Mouse (Mus musculus) granulocyte monocyte progenitor cell, adult 5-6 weeks (primary cell): ENCODE measurements around the gene Svs6. TPM values are rescaled to one million over a fixed set of nuclear protein-coding genes. Genes with fewer than 3 reads are reported as not detected.
"Not testable (repeated sequence)": the region's sequence is repeated elsewhere in the genome, so short reads cannot be mapped to it uniquely, and the experiment has no call there.

Source experiments
- ATAC-seq: replicated peaks from 2 replicates; pipeline ENCODE4 v1.8.0; 2016; ENCODE audit warnings: mild to moderate bottlenecking, moderate TSS enrichment, inconsistent platforms; ENCODE audit not compliant: poor library complexity, severe bottlenecking
- total RNA-seq, 2 experiments: library from RNA; stranded (forward) in 1 of 2; stranded (reverse) in 1 of 2; fragments of 200-712, 200-1000 nt in 1 of 2; fragments of >200 nt in 1 of 2; fragmentation: Nextera tagmentation in 1 of 2; gene quantifications; 2 replicates each; pipeline ENCODE4 v1.2.3; 2014 to 2017

Gene Svs6
- total RNA-seq (2014; fragmentation: Nextera tagmentation), result not detected in 2 replicates
- not detected in 2 replicates for total RNA-seq (2017)

- ATAC-seq, result not testable (repeated sequence)
Measured at GRCm38 (mm10) chr2:164316451-164316850, at the start of gene Svs6. TSS of gene Svs6 (plus strand) at chr2:164316751.

GRCm38 (mm10) chr2:164278359-164278758 lies 38.2 kb upstream of the Svs6 start, which contains the start of gene Svs4:
TSS of gene Svs4 (minus strand) at chr2:164278459.
- no peak for ATAC-seq

DNA sequence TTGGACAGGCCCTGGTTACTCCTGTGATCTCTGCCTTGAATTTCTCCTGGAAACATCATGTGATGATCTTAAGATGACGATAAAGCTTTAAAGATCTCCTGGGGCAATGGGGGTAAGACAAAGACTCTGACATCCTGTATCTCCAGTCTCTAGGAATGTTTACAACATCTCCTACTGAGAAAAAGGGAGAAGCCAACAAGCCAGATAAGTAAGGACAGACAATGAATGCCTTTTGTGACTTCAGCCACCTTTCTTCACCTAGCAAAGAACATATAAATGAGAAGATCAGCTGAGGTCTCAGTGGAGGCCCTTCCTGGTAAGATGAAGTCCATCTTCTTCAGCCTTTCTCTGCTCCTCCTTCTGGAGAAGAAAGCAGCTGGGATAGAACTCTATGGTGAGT lies 27.6 kb upstream of the Svs6 start, which contains the start of gene Svs3a:
TSS of gene Svs3a (plus strand) at position 301 of the 400 bp plus-strand sequence.
- not testable (repeated sequence) for ATAC-seq

GRCm38 (mm10) chr2:164312599-164312998 lies 4.0 kb upstream of the Svs6 start:
- no peak for ATAC-seq

GRCm38 (mm10) chr2:164315460-164315859 lies 1.1 kb upstream of the Svs6 start:
- ATAC-seq, result not testable (repeated sequence)

- ATAC-seq, result no peak
Measured at GRCm38 (mm10) chr2:164320983-164321382, 4.4 kb downstream of the Svs6 start.

DNA sequence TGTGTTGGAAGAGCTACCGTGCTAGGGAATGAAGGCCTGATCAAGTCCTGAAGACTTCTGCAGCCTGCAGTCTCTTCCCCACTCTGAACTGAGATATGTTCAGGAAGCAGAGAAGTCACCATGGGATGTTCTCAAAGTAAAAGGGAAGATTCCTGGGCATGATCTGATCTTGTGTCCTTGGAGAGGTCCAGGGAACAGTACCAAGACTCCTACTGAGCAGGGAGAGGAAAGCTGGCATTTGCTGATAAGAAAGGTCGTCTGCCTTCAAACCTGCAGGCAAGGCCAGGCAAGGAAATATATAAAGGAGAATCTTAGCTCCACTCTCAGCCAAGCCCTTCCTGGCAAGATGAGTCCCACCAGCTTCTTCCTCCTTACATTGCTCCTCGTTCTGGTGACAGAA lies 15.9 kb downstream of the Svs6 start, which contains the start of gene Svs5:
TSS of gene Svs5 (plus strand) at position 301 of the 400 bp plus-strand sequence.
- ATAC-seq, result not testable (repeated sequence)

GRCm38 (mm10) chr2:164343732-164344131 lies 27.2 kb downstream of the Svs6 start:
- ATAC-seq, result not testable (repeated sequence)

- not testable (repeated sequence) for ATAC-seq
Measured at GRCm38 (mm10) chr2:164347697-164348096, 31.1 kb downstream of the Svs6 start.

DNA sequence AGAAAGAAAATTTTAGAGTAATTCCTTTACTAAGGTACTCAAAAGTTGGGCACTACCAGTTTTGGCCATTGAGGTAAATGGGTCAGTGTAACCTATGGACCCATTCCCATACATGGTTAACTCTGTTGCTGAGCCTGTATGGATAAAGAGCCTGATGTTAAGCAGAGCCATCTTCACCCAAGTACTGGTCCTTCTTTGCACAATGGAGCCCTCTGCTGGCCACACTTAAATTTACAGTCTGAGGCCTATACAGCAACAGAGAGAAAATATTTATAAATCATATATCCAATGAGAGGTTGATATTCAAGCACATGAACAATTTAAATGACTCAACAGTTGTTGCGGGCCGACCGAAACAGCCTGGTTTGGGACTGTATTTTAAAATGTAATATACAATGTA lies 32.4 kb downstream of the Svs6 start:
- peak; percentile 74 for ATAC-seq

- no peak for ATAC-seq
Measured at GRCm38 (mm10) chr2:164352697-164353096, 36.1 kb downstream of the Svs6 start.

DNA sequence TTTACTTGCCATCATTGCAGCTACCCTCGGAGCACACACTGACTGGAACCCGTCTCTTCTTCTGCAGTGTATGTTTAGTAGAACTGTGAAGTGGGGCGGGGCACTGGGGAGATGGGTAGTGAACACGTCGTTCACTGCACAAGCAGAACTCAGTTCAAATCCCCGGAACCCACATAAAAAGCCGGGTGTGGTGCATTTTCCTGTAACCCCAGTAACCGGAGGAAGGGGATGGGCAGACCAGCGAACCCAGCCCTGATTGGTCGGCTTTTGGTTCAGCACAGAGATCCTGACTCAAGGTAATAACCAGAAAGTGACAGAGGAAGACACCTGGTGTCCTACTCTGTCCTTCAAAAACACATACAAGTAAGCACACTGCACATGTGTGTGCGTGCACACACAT lies 36.8 kb downstream of the Svs6 start:
- no peak for ATAC-seq

DNA sequence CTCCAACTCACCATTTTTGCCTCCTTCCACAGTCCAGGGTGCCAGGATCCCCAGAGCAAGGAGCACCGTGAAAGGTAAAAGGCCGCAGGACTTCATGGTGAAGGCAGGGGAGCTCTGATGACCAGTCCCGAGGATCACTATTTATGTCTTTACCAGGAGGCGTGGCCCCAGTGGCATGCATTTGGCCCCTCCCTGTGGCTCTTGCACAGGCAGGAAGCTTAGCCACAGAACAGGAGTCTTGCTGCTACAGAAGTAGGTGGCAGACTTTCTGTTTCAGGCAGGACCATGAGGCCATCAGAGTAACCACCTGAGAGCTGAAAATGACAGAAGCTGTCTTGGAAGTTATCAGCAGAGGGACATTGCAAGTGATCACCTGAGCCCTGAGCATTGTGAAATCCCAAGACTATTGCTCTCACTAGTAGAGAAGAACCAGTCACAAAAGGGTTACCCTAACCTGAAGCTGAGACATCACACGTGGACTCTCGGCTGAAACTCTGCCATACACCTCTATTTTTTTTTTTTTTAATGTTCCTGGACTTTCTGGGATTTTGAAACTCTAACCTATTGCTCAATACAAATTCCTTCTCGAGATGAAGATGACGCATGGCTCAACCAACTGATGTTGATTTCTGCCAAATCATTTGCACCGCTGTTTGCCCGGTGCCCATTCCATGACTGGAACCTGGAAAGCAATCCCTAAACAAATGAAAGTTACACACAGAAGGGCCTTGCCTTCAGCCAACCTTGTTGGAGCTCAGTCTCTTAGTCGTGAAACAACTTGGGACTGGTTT lies 39.8 kb downstream of the Svs6 start:
- ATAC-seq, result peak; percentile 75

DNA sequence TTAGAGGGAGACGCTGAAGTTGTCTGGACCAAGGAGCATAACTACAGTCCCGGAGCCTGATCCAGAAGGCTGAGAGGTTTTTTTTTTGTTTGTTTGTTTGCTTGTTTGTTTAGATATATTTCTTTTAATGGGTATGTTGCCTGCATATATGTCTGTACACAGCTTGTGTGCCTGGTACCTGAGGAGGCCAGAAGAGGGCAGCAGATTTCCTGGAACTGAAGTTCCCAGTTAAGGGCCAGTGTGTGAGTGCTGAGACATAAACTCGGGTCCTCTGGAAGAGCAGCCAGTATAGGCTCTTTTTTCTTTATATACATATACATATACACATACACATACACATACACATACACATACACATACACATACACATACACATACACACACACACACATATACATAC lies 41.8 kb downstream of the Svs6 start:
- no peak for ATAC-seq

GRCm38 (mm10) chr2:164359031-164359430 lies 42.5 kb downstream of the Svs6 start:
- peak; percentile 33 for ATAC-seq

DNA sequence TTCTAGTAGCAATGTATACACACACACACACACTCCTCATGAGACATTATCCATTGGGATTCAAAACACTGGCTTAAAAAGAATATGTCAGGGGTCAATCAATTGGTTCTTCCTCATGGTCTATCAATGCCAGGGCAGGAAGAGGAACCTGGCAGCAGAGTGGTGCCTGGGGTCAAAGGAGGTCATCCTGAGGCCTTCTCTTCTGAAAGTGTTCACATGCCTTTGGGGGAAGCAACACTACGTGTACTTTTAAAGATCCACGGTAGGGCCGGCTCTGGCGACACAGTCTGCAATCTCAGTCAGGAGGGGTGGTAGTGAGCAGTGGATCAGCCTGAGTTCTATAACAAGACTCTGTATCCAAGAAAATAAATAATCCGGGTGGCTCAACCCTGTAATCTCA lies 43.1 kb downstream of the Svs6 start:
- ATAC-seq, result peak; percentile 53

DNA sequence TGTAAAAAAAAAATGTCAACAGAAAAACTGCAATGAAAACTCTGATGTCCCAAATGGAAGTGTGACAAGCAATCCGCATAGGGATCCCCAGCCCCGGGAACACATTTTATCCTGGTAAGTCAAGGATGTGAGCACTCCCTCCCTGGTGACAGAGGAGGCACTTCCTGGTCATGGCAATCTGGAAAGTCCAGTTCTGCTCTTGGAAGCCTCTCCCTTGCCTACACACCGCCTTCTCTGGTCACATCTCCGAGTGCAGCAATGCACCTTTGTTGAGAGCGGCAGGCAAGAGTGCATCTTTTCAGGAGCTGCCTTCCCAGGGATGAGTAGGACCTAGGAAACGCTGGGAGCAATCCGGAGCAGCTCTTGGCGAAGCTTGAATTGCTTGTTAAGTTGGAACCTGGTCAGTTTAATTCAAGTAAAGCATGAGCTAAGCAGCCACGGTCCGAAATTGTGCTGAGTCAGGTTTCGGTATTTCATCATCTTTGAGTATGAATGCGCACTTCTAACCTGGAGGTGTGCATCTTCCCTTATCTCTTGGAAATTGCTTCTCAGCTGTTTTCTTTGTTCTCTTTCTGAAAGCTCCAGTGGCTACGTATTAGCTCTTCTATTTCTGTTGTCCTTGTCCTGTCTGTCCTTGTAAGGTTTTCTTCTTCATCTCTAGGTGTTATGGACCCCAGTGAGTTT lies 44.6 kb downstream of the Svs6 start:
- no peak for ATAC-seq

DNA sequence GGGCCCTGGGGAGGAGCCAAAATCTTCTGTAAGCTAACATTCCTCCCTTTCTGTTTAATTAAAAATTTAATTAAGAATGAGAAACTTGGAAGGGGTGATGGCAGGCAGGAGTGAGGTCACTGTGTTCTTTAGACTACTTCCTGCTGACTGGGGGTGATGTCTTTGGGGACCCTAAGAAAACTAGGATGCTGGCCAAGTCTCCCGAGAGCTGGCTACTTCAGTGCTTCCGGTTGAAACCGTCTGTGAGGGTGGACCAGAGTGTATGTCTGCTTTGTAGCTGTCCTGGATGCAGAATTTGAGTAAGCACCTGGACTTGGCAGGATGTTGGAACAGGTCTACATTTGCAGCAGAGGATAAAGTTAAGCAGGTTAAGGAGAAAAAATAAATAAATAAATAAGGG lies 50.4 kb downstream of the Svs6 start:
- no peak for ATAC-seq
